Mouse (Mus musculus) bone marrow, adult 2 months (tissue): ENCODE measurements around the gene Rasl10b.

Experiments used
- CTCF ChIP-seq: fragments of 200-500 bp; IDR thresholded peaks from 2 replicates; pipeline ENCODE4 v1.5.1; 2011; ENCODE audit warnings: low read length, control low read depth; ENCODE audit not compliant: control insufficient read depth, insufficient read depth
- POLR2A ChIP-seq: fragments of 200-500 bp; IDR thresholded peaks from 2 replicates; pipeline ENCODE4 v1.6.1; 2011; ENCODE audit warnings: low read depth, mild to moderate bottlenecking, control low read depth, low read length, borderline replicate concordance; ENCODE audit not compliant: control insufficient read depth

- no peak for TF ChIP-seq POLR2A
- TF ChIP-seq CTCF: no peak
Measured at GRCm38 (mm10) chr11:83461462-83462027, 52.6 kb downstream of the Rasl10b start.
